Mouse (Mus musculus) liver, embryonic 12.5 days (tissue): ENCODE data around the gene Ifit3. TPM values are rescaled to one million over a fixed set of nuclear protein-coding genes. Genes with fewer than 3 reads are reported as not detected.
A peak's percentile ranks its signal among the peaks of the same experiment; 100 is the strongest.
"Not testable (repeated sequence)": the region's sequence is repeated elsewhere in the genome, so short reads cannot be mapped to it uniquely, and the experiment has no call there.

Experiments used
- ATAC-seq: fragments of 200-750 bp; cut with Nextera tagmentation; 2 replicates; pipeline ENCODE4 v1.8.0; 2017; ENCODE audit warnings: moderate number of reproducible peaks, mild to moderate bottlenecking, moderate library complexity
- H3K27ac ChIP-seq: fragments of 300-500 bp; sonication (generic); 2 replicates; pipeline ENCODE4 v1.5.1; 2016; ENCODE audit warnings: mild to moderate bottlenecking
- H3K27me3 ChIP-seq: fragments of 300-500 bp; sonication (generic); replicated peaks from 2 replicates; pipeline ENCODE4 v1.6.1; 2016; ENCODE audit warnings: mild to moderate bottlenecking, moderate library complexity
- H3K36me3 ChIP-seq: fragments of 300-500 bp; sonication (generic); 2 replicates; pipeline ENCODE4 v1.6.1; 2016; ENCODE audit warnings: mild to moderate bottlenecking, moderate library complexity
- H3K4me1 ChIP-seq: fragments of 300-500 bp; sonication (generic); 2 replicates; pipeline ENCODE4 v1.6.1; 2016
- H3K4me2 ChIP-seq: fragments of 300-500 bp; sonication (generic); 2 replicates; pipeline ENCODE4 v1.6.1; 2016; ENCODE audit warnings: mild to moderate bottlenecking, moderate library complexity
- H3K4me3 ChIP-seq: fragments of 300-500 bp; sonication (generic); 2 replicates; pipeline ENCODE4 v1.5.1; 2016; ENCODE audit warnings: mild to moderate bottlenecking, moderate library complexity
- H3K9ac ChIP-seq: fragments of 300-500 bp; sonication (generic); 2 replicates; pipeline ENCODE4 v1.6.1; 2016; ENCODE audit warnings: mild to moderate bottlenecking, moderate library complexity
- H3K9me3 ChIP-seq: fragments of 300-500 bp; sonication (generic); replicated peaks from 2 replicates; pipeline ENCODE4 v1.6.1; 2016; ENCODE audit warnings: mild to moderate bottlenecking, moderate library complexity
- WGBS: fragments of 180-500 bp; shearing (Covaris S2); methylation state at CpG from one replicate; pipeline ENCODE4 v1.1.7; 2016; ENCODE audit not compliant: insufficient replicate concordance; 5-methylcytosine and 5-hydroxymethylcytosine counted together
- polyA plus RNA-seq: library from polyadenylated mRNA; unstranded; fragments of >200 nt; fragmentation: Nextera tagmentation; extraction: Ambion mirVana; gene quantifications from 2 replicates; pipeline ENCODE4 v1.2.1, GENCODE M21; 2016

Ifit3 gene
- 0.60 and 0.69 TPM in 2 replicates for polyA plus RNA-seq

GRCm38 (mm10) chr19:34583126-34583766, at the start of gene Ifit3:
Gene Ifit3 (plus strand): TSS chr19:34583531.
- H3K4me1 ChIP-seq, H3K9me3 ChIP-seq, H3K9ac ChIP-seq, H3K36me3 ChIP-seq, ATAC-seq, H3K4me2 ChIP-seq, H3K4me3 ChIP-seq, H3K27ac ChIP-seq, H3K27me3 ChIP-seq: not testable (repeated sequence)
- 23% methylated on average over 2 of the region's 2 CpGs for WGBS

GRCm38 (mm10) chr19:34539422-34539821, 43.9 kb upstream of the Ifit3 start:
- H3K4me1 ChIP-seq, result no peaks in the 10 kb centered on the region
- no peak overlapping the region for H3K4me3 ChIP-seq
- H3K36me3 ChIP-seq, result no peaks in the 10 kb centered on the region
- no peaks in the 10 kb centered on the region for H3K9me3 ChIP-seq
- no peak overlapping the region for H3K4me2 ChIP-seq
- WGBS, result 48% methylated on average over 1 of the region's 1 CpGs
- H3K27ac ChIP-seq, result no peak overlapping the region
- H3K27me3 ChIP-seq, result no peaks in the 10 kb centered on the region
- no peak overlapping the region for H3K9ac ChIP-seq
- ATAC-seq, result no peak

- Histone ChIP-seq H3K9ac (no peak overlapping the region), H3K4me3 (no peak overlapping the region), H3K4me2 (no peak overlapping the region), H3K27me3 (peaks cover 7% of the 10 kb centered on the region; the same call in 1 of the 2 replicates), H3K36me3 (no peaks in the 10 kb centered on the region), H3K9me3 (no peaks in the 10 kb centered on the region), H3K4me1 (peaks cover 10% of the 10 kb centered on the region; the same call in 1 of the 2 replicates), H3K27ac (no peak overlapping the region)
- no peak for ATAC-seq
- 79% methylated on average over 4 of the region's 4 CpGs for WGBS
Measured at GRCm38 (mm10) chr19:34546211-34546610, 37.1 kb upstream of the Ifit3 start.

- 26% methylated on average over 7 of the region's 7 CpGs for WGBS
- H3K4me3 ChIP-seq, result no peak overlapping the region
- no peak overlapping the region for H3K4me2 ChIP-seq
- H3K9ac ChIP-seq, result no peak overlapping the region
- no peak overlapping the region for H3K27ac ChIP-seq
- no peaks in the 10 kb centered on the region for H3K36me3 ChIP-seq
- no peaks in the 10 kb centered on the region for H3K9me3 ChIP-seq
- H3K27me3 ChIP-seq, result peaks cover 7% of the 10 kb centered on the region; the same call in 1 of the 2 replicates
- no peak for ATAC-seq
- H3K4me1 ChIP-seq, result peaks cover 15% of the 10 kb centered on the region; the same call in 1 of the 2 replicates
Measured at GRCm38 (mm10) chr19:34547976-34548375, 35.4 kb upstream of the Ifit3 start.

GRCm38 (mm10) chr19:34550205-34550533, 33.2 kb upstream of the Ifit3 start:
- Histone ChIP-seq H3K4me3 (peak overlapping the region; percentile 60), H3K27me3 (peaks cover 7% of the 10 kb centered on the region; the same call in 1 of the 2 replicates), H3K9ac (peak overlapping the region; percentile 46; the same call in 1 of the 2 replicates), H3K27ac (peak overlapping the region; percentile 32; the same call in 1 of the 2 replicates), H3K4me1 (peaks cover 15% of the 10 kb centered on the region; the same call in 1 of the 2 replicates), H3K36me3 (no peaks in the 10 kb centered on the region), H3K4me2 (peak overlapping the region; percentile 75), H3K9me3 (no peaks in the 10 kb centered on the region)
- 0 out of 2 replicates have a peak, but pooled peaks have one; percentile 1 for ATAC-seq
- 29% methylated on average over 4 of the region's 4 CpGs for WGBS

- peak within 1 kb of the TSS; percentile 46; the same call in 1 of the 2 replicates for H3K9ac ChIP-seq
- under 1% methylated on average over 22 of the region's 22 CpGs for WGBS
Measured at GRCm38 (mm10) chr19:34550534-34551223, 32.7 kb upstream of the Ifit3 start, which contains the start of gene Ifit2. Gene Ifit2 (plus strand): TSS chr19:34550694.

GRCm38 (mm10) chr19:34551981-34552380, 31.4 kb upstream of the Ifit3 start:
- ATAC-seq, result no peak

More at GRCm38 (mm10) chr19:34550534-34551223, 32.7 kb upstream of the Ifit3 start, which contains the start of gene Ifit2:
- peak within 1 kb of the TSS; percentile 60 for H3K4me3 ChIP-seq
- peaks cover 2% of the 10 kb centered on the region; the same call in 1 of the 2 replicates for H3K27me3 ChIP-seq
- peak within 1 kb of the TSS; percentile 32; the same call in 1 of the 2 replicates for H3K27ac ChIP-seq
- peaks cover 15% of the 10 kb centered on the region; the same call in 1 of the 2 replicates for H3K4me1 ChIP-seq
- no peaks in the 10 kb centered on the region for H3K9me3 ChIP-seq
- H3K4me2 ChIP-seq, result peak within 1 kb of the TSS; percentile 75
- no peaks in the 10 kb centered on the region for H3K36me3 ChIP-seq
- peak; percentile 94 for ATAC-seq

GRCm38 (mm10) chr19:34553021-34553420, 30.3 kb upstream of the Ifit3 start:
- Histone ChIP-seq H3K27ac (no peak overlapping the region), H3K4me1 (peaks cover 15% of the 10 kb centered on the region; the same call in 1 of the 2 replicates), H3K4me3 (no peak overlapping the region), H3K36me3 (no peaks in the 10 kb centered on the region; the same call in 1 of the 2 replicates), H3K4me2 (no peak overlapping the region), H3K9me3 (no peaks in the 10 kb centered on the region), H3K9ac (no peak overlapping the region), H3K27me3 (no peaks in the 10 kb centered on the region)
- ATAC-seq, result no peak
- 70% methylated on average over 6 of the region's 6 CpGs for WGBS

More at GRCm38 (mm10) chr19:34551981-34552380, 31.4 kb upstream of the Ifit3 start:
- Histone ChIP-seq H3K9ac (no peak overlapping the region), H3K4me1 (peaks cover 15% of the 10 kb centered on the region; the same call in 1 of the 2 replicates), H3K27ac (no peak overlapping the region), H3K9me3 (no peaks in the 10 kb centered on the region), H3K27me3 (no peaks in the 10 kb centered on the region), H3K4me2 (0 out of 2 replicates have a peak overlapping the region, but pooled peaks have one; percentile 13), H3K36me3 (no peaks in the 10 kb centered on the region; the same call in 1 of the 2 replicates), H3K4me3 (no peak overlapping the region)
- 65% methylated on average over 5 of the region's 5 CpGs for WGBS

- 62% methylated on average over 3 of the region's 3 CpGs for WGBS
- Histone ChIP-seq H3K9ac (no peak overlapping the region), H3K27ac (no peak overlapping the region), H3K9me3 (no peaks in the 10 kb centered on the region), H3K4me1 (peaks cover 15% of the 10 kb centered on the region; the same call in 1 of the 2 replicates), H3K4me2 (no peak overlapping the region), H3K36me3 (no peaks in the 10 kb centered on the region; the same call in 1 of the 2 replicates), H3K27me3 (no peaks in the 10 kb centered on the region), H3K4me3 (no peak overlapping the region)
- ATAC-seq, result no peak
Measured at GRCm38 (mm10) chr19:34553522-34553921, 29.8 kb upstream of the Ifit3 start.

- no peak for ATAC-seq
- Histone ChIP-seq H3K9ac (no peak overlapping the region), H3K36me3 (no peaks in the 10 kb centered on the region; the same call in 1 of the 2 replicates)
Measured at GRCm38 (mm10) chr19:34554061-34554460, 29.3 kb upstream of the Ifit3 start.

GRCm38 (mm10) chr19:34556621-34557020, 26.7 kb upstream of the Ifit3 start:
- Histone ChIP-seq H3K27ac (no peak overlapping the region), H3K9ac (no peak overlapping the region), H3K36me3 (no peaks in the 10 kb centered on the region; the same call in 1 of the 2 replicates), H3K9me3 (no peaks in the 10 kb centered on the region), H3K4me1 (0 out of 2 replicates have a peak, but pooled peaks cover 4% of the 10 kb centered on the region), H3K4me3 (no peak overlapping the region), H3K4me2 (no peak overlapping the region), H3K27me3 (no peaks in the 10 kb centered on the region)
- WGBS, result 55% methylated on average over 3 of the region's 3 CpGs
- no peak for ATAC-seq

More at GRCm38 (mm10) chr19:34554061-34554460, 29.3 kb upstream of the Ifit3 start:
- H3K9me3 ChIP-seq, result no peaks in the 10 kb centered on the region
- no peaks in the 10 kb centered on the region for H3K27me3 ChIP-seq
- no peak overlapping the region for H3K27ac ChIP-seq
- peaks cover 15% of the 10 kb centered on the region; the same call in 1 of the 2 replicates for H3K4me1 ChIP-seq
- H3K4me2 ChIP-seq, result no peak overlapping the region
- no peak overlapping the region for H3K4me3 ChIP-seq

GRCm38 (mm10) chr19:34562556-34562955, 20.8 kb upstream of the Ifit3 start:
- H3K9ac ChIP-seq, result no peak overlapping the region
- no peak overlapping the region for H3K4me3 ChIP-seq
- no peak for ATAC-seq
- H3K27ac ChIP-seq, result no peak overlapping the region
- no peaks in the 10 kb centered on the region for H3K36me3 ChIP-seq
- no peak overlapping the region for H3K4me2 ChIP-seq
- H3K27me3 ChIP-seq, result no peaks in the 10 kb centered on the region
- H3K4me1 ChIP-seq, result peaks cover 11% of the 10 kb centered on the region; the same call in 1 of the 2 replicates
- H3K9me3 ChIP-seq, result no peaks in the 10 kb centered on the region
